Mouse (Mus musculus): ENCODE data around the gene Narfl. TPM values are rescaled to one million over a fixed set of nuclear protein-coding genes. Genes with fewer than 3 reads are reported as not detected.

Gene Narfl
- 25.3 and 27.3 TPM in 2 replicates for polyA plus RNA-seq (2014; fragmentation: Nextera tagmentation; extraction: Ambion mirVana)

DNA sequence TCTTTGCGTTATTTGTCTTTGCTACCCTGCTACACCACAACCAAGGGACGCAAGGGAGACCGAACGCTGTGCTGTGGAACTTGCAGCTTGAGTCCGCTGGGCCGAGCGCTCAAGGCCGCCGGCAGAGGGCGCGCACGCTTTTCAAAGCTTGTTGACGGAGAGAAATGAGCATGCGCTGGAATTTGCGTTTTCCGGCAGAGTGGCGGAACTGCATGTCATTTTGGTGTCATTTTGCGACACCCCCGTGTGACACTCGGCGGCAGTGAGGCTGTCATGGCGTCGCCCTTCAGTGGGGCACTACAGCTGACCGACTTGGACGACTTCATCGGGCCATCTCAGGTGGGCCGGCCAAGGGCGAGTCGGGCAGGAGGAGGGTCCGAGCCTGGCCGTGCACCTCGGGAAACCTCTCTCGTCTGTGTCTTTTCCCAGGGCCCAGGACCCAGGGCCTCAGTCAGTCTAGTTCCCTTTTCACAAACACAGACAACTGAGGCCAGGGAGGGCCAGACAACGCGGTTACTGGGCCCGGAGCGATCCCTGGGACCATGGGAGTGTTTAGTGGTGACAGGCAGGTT, at the start of gene Narfl:
Gene Narfl, plus strand, starts transcription at position 228 of the 572 bp plus-strand sequence.
- H3K9me3 ChIP-seq (ENCODE audit: control insufficient read depth, low read length), result no peaks in the 10 kb centered on the region
- H3K4me3 ChIP-seq (ENCODE audit: low read length), result peak within 1 kb of the TSS; percentile 75
- H3K4me2 ChIP-seq (replicated peaks; ENCODE audit: low read depth, low read length), result peak within 1 kb of the TSS; percentile 75
- no peak within 1 kb of the TSS for H3K27ac ChIP-seq (ENCODE audit: low read depth, low read length)
- under 1% methylated on average over 37 of the region's 37 CpGs for WGBS
- peaks cover 15% of the 10 kb centered on the region; the same call in 1 of the 2 replicates for H3K36me3 ChIP-seq (ENCODE audit: control insufficient read depth, insufficient read depth, low read length)
- ATAC-seq (ENCODE audit: low FRiP score, low TSS enrichment), result peak; percentile 88
- no peaks in the 10 kb centered on the region for H3K27me3 ChIP-seq (ENCODE audit: control insufficient read depth, insufficient read depth, low read length)
- H3K9ac ChIP-seq (ENCODE audit: low read depth, low read length), result peak within 1 kb of the TSS; percentile 80
- peaks cover 6% of the 10 kb centered on the region for H3K4me1 ChIP-seq (ENCODE audit: control insufficient read depth, insufficient read depth, low read length)

GRCm38 (mm10) chr17:25723919-25724318, 49.7 kb upstream of the Narfl start:
- no peak for ATAC-seq (ENCODE audit: low FRiP score, low TSS enrichment)
- WGBS, result 83% methylated on average over 7 of the region's 7 CpGs
- H3K9me3 ChIP-seq (ENCODE audit: control insufficient read depth, low read length), result no peaks in the 10 kb centered on the region
- H3K27me3 ChIP-seq (ENCODE audit: control insufficient read depth, insufficient read depth, low read length), result no peaks in the 10 kb centered on the region
- H3K9ac ChIP-seq (ENCODE audit: low read depth, low read length), result no peak overlapping the region
- no peak overlapping the region for H3K27ac ChIP-seq (ENCODE audit: low read depth, low read length)
- H3K4me3 ChIP-seq (ENCODE audit: low read length), result no peak overlapping the region
- peaks cover 30% of the 10 kb centered on the region for H3K36me3 ChIP-seq (ENCODE audit: control insufficient read depth, insufficient read depth, low read length)
- no peak overlapping the region for H3K4me2 ChIP-seq (replicated peaks; ENCODE audit: low read depth, low read length)
- peaks cover 16% of the 10 kb centered on the region for H3K4me1 ChIP-seq (ENCODE audit: control insufficient read depth, insufficient read depth, low read length)

- no peak overlapping the region for H3K4me2 ChIP-seq (replicated peaks; ENCODE audit: low read depth, low read length)
- H3K36me3 ChIP-seq (ENCODE audit: control insufficient read depth, insufficient read depth, low read length), result peaks cover 28% of the 10 kb centered on the region
- no peaks in the 10 kb centered on the region for H3K9me3 ChIP-seq (ENCODE audit: control insufficient read depth, low read length)
- H3K4me1 ChIP-seq (ENCODE audit: control insufficient read depth, insufficient read depth, low read length), result peaks cover 16% of the 10 kb centered on the region
- no peak overlapping the region for H3K9ac ChIP-seq (ENCODE audit: low read depth, low read length)
- H3K27me3 ChIP-seq (ENCODE audit: control insufficient read depth, insufficient read depth, low read length), result no peaks in the 10 kb centered on the region
- ATAC-seq (ENCODE audit: low FRiP score, low TSS enrichment), result no peak
- no peak overlapping the region for H3K4me3 ChIP-seq (ENCODE audit: low read length)
- 81% methylated on average over 6 of the region's 6 CpGs for WGBS
- no peak overlapping the region for H3K27ac ChIP-seq (ENCODE audit: low read depth, low read length)
Observed at GRCm38 (mm10) chr17:25725264-25725663, 48.3 kb upstream of the Narfl start.

- H3K36me3 ChIP-seq (ENCODE audit: control insufficient read depth, insufficient read depth, low read length), result peaks cover 15% of the 10 kb centered on the region
- peak within 1 kb of the TSS; percentile 95 for H3K4me2 ChIP-seq (replicated peaks; ENCODE audit: low read depth, low read length)
- H3K27me3 ChIP-seq (ENCODE audit: control insufficient read depth, insufficient read depth, low read length), result no peaks in the 10 kb centered on the region
- no peak within 1 kb of the TSS for H3K27ac ChIP-seq (ENCODE audit: low read depth, low read length)
- H3K4me1 ChIP-seq (ENCODE audit: control insufficient read depth, insufficient read depth, low read length), result peaks cover 16% of the 10 kb centered on the region
- peak within 1 kb of the TSS; percentile 73 for H3K4me3 ChIP-seq (ENCODE audit: low read length)
- peak; percentile 98 for ATAC-seq (ENCODE audit: low FRiP score, low TSS enrichment)
- 0% methylated on average over 37 of the region's 37 CpGs for WGBS
- H3K9me3 ChIP-seq (ENCODE audit: control insufficient read depth, low read length), result no peaks in the 10 kb centered on the region
- H3K9ac ChIP-seq (ENCODE audit: low read depth, low read length), result peak within 1 kb of the TSS; percentile 80
Observed at GRCm38 (mm10) chr17:25727265-25728008, 46.1 kb upstream of the Narfl start, which contains the start of the genes Chtf18 and Rpusd1. Gene Chtf18, minus strand, starts transcription at chr17:25727419. Gene Rpusd1, plus strand, starts transcription at chr17:25727670.

DNA sequence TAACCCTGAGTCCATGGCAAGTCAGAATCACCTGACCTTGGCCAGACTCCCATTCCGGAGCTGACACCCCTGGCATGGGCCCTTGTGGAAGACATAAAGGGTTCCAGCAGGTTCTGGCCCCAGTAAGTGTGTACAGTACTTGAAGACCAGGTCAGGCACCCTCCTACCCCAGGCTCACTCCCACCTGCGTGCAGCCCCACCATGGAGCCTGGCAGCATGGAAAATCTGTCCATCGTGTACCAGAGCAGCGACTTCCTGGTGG, 45.6 kb upstream of the Narfl start:
- peak; percentile 1; the same call in 1 of the 2 replicates for ATAC-seq (ENCODE audit: low FRiP score, low TSS enrichment)
- H3K4me2 ChIP-seq (replicated peaks; ENCODE audit: low read depth, low read length), result peak overlapping the region; percentile 89
- no peaks in the 10 kb centered on the region for H3K9me3 ChIP-seq (ENCODE audit: control insufficient read depth, low read length)
- H3K27ac ChIP-seq (ENCODE audit: low read depth, low read length), result no peak overlapping the region
- no peaks in the 10 kb centered on the region for H3K27me3 ChIP-seq (ENCODE audit: control insufficient read depth, insufficient read depth, low read length)
- H3K36me3 ChIP-seq (ENCODE audit: control insufficient read depth, insufficient read depth, low read length), result peaks cover 11% of the 10 kb centered on the region
- H3K9ac ChIP-seq (ENCODE audit: low read depth, low read length), result peak overlapping the region; percentile 75
- 19% methylated on average over 4 of the region's 4 CpGs for WGBS
- H3K4me3 ChIP-seq (ENCODE audit: low read length), result peak overlapping the region; percentile 73
- peaks cover 16% of the 10 kb centered on the region for H3K4me1 ChIP-seq (ENCODE audit: control insufficient read depth, insufficient read depth, low read length)

DNA sequence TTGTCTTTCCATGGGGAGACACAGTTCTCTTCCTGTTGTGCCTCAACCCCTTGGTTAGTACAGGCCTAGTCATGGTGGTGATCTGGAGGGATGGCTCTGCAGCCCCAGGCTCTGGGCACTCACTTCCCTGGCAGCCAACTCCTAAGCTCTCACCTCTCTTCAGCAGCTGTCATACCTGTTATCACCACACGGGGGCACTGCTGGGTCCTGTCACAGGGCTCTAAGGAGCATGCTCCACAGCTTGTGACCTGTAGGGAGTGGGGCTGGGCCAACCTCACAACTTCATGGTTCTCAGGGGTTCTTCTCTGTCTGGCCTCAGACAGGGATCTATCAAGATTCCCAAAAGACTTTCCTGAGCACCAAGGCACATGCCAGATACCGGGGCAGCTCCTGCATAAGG, 41.5 kb upstream of the Narfl start:
- ATAC-seq (ENCODE audit: low FRiP score, low TSS enrichment), result no peak
- Histone ChIP-seq H3K4me3 (ENCODE audit: low read length) (no peak overlapping the region), H3K9me3 (ENCODE audit: control insufficient read depth, low read length) (no peaks in the 10 kb centered on the region), H3K9ac (ENCODE audit: low read depth, low read length) (peak overlapping the region; percentile 14; the same call in 1 of the 2 replicates), H3K27ac (ENCODE audit: low read depth, low read length) (no peak overlapping the region), H3K4me2 (replicated peaks; ENCODE audit: low read depth, low read length) (no peak overlapping the region), H3K36me3 (ENCODE audit: control insufficient read depth, insufficient read depth, low read length) (peaks cover 8% of the 10 kb centered on the region; the same call in 1 of the 2 replicates), H3K27me3 (ENCODE audit: control insufficient read depth, insufficient read depth, low read length) (no peaks in the 10 kb centered on the region), H3K4me1 (ENCODE audit: control insufficient read depth, insufficient read depth, low read length) (peaks cover 8% of the 10 kb centered on the region)
- WGBS, result 19% methylated on average over 2 of the region's 2 CpGs

DNA sequence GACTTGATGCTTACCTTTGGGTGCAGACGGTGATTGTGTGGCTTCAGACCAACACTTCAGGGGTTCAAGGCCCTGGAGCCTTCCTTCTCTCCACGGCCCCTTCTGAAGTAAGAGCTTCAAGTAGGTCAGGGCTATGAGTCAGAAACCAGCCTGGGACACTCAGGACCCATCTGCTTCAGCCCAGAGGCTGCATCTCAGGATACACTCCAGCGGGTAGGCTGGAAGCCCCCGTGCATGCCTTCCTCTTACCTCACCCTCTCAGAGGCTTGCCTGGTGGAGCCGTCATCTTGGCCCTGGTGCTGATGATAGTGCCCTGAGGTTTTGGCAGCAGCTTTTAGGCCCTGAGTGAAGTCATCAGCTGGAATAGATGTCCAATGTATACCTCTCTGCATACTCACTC, 38.3 kb upstream of the Narfl start:
- Histone ChIP-seq H3K27me3 (ENCODE audit: control insufficient read depth, insufficient read depth, low read length) (no peaks in the 10 kb centered on the region), H3K36me3 (ENCODE audit: control insufficient read depth, insufficient read depth, low read length) (peaks cover 5% of the 10 kb centered on the region; the same call in 1 of the 2 replicates), H3K4me1 (ENCODE audit: control insufficient read depth, insufficient read depth, low read length) (no peaks in the 10 kb centered on the region), H3K4me2 (replicated peaks; ENCODE audit: low read depth, low read length) (no peak overlapping the region), H3K4me3 (ENCODE audit: low read length) (no peak overlapping the region), H3K27ac (ENCODE audit: low read depth, low read length) (no peak overlapping the region), H3K9ac (ENCODE audit: low read depth, low read length) (no peak overlapping the region), H3K9me3 (ENCODE audit: control insufficient read depth, low read length) (no peaks in the 10 kb centered on the region)
- WGBS, result 84% methylated on average over 5 of the region's 5 CpGs
- ATAC-seq (ENCODE audit: low FRiP score, low TSS enrichment), result no peak

DNA sequence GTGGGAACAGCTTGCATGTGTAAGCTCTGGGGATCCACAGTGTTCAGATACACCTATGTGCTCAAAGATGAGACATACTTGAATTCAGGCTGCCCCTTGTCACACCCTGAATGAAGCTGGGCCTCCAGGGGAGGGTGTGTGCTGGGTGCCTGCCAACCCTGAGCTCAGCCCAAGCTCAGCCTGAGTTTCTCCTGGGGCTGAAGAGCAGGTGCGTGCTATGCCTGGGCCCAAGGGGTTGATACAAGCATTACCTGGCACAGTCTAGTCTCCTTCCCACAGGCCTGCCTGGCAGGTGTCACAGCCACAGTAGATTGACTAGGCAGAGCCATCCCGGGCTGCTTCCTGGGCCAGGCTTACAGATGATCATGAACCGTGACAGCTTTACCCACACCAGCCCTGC, 37.8 kb upstream of the Narfl start, which contains the start of gene Mslnl:
Gene Mslnl, plus strand, starts transcription at position 298 of the 400 bp plus-strand sequence.
- Histone ChIP-seq H3K27me3 (ENCODE audit: control insufficient read depth, insufficient read depth, low read length) (no peaks in the 10 kb centered on the region), H3K27ac (ENCODE audit: low read depth, low read length) (no peak within 1 kb of the TSS), H3K4me3 (ENCODE audit: low read length) (no peak within 1 kb of the TSS), H3K9ac (ENCODE audit: low read depth, low read length) (no peak within 1 kb of the TSS), H3K4me1 (ENCODE audit: control insufficient read depth, insufficient read depth, low read length) (no peaks in the 10 kb centered on the region), H3K36me3 (ENCODE audit: control insufficient read depth, insufficient read depth, low read length) (0 out of 2 replicates have a peak, but pooled peaks cover under 1% of the 10 kb centered on the region), H3K4me2 (replicated peaks; ENCODE audit: low read depth, low read length) (no peak within 1 kb of the TSS), H3K9me3 (ENCODE audit: control insufficient read depth, low read length) (no peaks in the 10 kb centered on the region)
- no peak for ATAC-seq (ENCODE audit: low FRiP score, low TSS enrichment)
- WGBS, result 63% methylated on average over 3 of the region's 3 CpGs

DNA sequence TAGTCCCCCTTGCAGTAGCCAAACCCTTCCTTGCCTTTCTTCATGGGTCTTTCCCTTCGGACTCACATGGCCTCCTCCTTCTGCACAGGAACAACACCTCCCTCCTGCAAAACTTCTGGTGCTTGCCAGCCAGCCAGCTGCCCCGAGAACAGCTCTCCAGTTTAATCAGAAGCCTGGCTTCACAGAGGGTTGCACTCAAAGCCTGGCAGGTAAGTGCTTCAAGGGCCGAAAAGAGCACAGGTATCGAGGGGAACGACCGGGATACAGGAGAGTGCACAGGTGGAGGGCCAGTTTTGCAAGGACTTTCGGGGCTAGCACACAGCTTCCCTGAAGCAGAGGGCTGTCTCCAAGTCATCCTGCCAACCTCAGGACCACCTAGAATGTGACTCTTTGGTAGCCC, 34.7 kb upstream of the Narfl start:
- no peaks in the 10 kb centered on the region for H3K27me3 ChIP-seq (ENCODE audit: control insufficient read depth, insufficient read depth, low read length)
- H3K9me3 ChIP-seq (ENCODE audit: control insufficient read depth, low read length), result no peaks in the 10 kb centered on the region
- H3K9ac ChIP-seq (ENCODE audit: low read depth, low read length), result no peak overlapping the region
- ATAC-seq (ENCODE audit: low FRiP score, low TSS enrichment), result no peak
- H3K4me3 ChIP-seq (ENCODE audit: low read length), result no peak overlapping the region
- no peaks in the 10 kb centered on the region for H3K36me3 ChIP-seq (ENCODE audit: control insufficient read depth, insufficient read depth, low read length)
- 80% methylated on average over 7 of the region's 7 CpGs for WGBS
- H3K4me1 ChIP-seq (ENCODE audit: control insufficient read depth, insufficient read depth, low read length), result no peaks in the 10 kb centered on the region
- no peak overlapping the region for H3K4me2 ChIP-seq (replicated peaks; ENCODE audit: low read depth, low read length)
- H3K27ac ChIP-seq (ENCODE audit: low read depth, low read length), result no peak overlapping the region
